Mouse (Mus musculus): ENCODE data around the gene Stoml2. TPM values are rescaled to one million over a fixed set of nuclear protein-coding genes. Genes with fewer than 3 reads are reported as not detected.
"Not testable (repeated sequence)": the region's sequence is repeated elsewhere in the genome, so short reads cannot be mapped to it uniquely, and the experiment has no call there.

The Stoml2 gene
- polyA plus RNA-seq, 1 experiment from 2014 or later: 253 TPM

DNA sequence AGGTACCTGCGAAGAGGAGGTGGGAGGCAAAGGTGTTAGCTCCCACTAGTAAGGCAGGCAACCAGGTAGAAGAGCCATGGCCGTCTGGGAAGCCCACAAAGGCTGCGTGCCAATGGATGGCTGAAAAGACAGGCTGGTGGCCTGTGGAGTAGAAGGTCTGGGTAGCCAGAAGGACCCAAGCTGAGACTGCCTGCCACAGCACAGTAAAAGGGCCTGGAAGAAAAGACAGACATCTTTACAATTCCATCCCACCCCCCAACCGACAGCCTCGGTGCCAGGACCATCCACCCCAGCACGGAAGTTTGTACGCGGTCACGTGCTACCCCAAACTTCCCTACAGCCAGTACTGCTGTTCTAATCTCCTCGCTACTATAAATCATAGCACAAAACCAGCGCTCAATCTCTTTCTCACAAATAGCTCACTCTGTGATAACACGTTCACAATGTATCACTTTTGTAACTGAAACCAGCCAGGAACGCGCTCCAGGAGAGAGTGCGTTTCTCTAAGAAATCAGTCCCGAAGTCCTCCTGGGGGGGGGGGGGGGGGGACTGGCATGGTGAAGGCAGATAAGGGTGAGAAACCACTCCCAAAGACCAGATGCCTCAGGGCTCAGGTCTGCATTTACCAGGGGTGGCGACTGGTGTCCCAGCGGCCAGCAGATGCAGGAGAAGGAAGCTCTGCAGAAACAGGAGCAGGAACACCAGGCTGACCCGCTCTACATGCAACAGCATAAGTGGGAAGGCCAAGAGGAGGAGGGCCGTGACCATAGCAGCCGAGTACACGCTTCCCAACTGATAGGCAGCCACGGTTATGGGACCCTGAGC, 11.7 kb downstream of the Stoml2 start:
- WGBS: 93% methylated on average over 23 of the region's 23 CpGs
- Histone ChIP-seq H3K27ac (no peak overlapping the region), H3K9me3 (no peaks in the 10 kb centered on the region), H3K4me3 (replicated peaks) (no peak overlapping the region), H3K4me1 (replicated peaks) (peaks cover 17% of the 10 kb centered on the region), H3K36me3 (peaks cover 74% of the 10 kb centered on the region), H3K9ac (replicated peaks) (no peak overlapping the region), H3K27me3 (no peaks in the 10 kb centered on the region), H3K4me2 (replicated peaks) (no peak overlapping the region)
- no peak for ATAC-seq

DNA sequence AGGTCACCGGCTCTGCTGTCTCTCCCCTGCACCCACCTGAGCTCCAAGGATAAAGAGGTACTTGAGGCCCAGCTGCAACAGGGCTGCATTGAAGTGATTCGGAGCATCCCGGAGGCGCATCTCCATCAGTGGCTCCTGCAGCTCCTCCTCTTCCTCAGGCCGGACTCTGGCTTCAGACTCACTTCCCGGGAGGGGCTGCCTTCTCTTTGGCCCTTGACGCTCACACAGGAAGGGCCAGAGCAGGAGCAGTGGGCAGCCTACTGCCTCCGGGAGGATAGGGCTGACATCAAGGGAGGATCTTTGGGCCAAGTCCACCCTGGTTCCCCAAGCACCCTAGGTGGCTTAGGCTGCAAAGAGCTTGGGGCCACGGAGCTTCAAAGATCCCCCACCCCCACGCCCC, 12.3 kb downstream of the Stoml2 start:
- peaks cover 74% of the 10 kb centered on the region for H3K36me3 ChIP-seq
- peaks cover 10% of the 10 kb centered on the region for H3K4me1 ChIP-seq (replicated peaks)
- no peak overlapping the region for H3K4me3 ChIP-seq (replicated peaks)

DNA sequence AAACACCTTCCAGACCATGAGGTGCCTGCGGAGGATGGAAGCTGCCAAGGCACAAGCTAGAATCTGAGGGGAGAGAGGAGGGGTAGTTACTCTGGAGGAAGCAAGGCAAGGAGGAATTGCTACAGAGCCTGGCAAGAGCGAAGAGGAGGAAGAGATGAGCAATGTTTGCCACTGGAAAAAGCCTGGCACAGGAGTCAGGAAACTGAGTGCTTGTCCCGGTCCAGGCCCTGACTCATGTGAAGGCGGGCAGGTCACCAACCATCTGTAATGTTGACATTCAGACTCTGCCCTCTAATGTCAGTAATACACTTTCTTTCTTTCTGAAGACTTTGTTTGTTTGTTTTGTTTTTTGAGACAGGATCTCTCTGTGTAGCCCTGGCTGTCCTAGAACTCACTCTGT, 13.4 kb downstream of the Stoml2 start:
- Histone ChIP-seq H3K4me2 (replicated peaks) (no peak overlapping the region), H3K4me1 (replicated peaks) (peaks cover under 1% of the 10 kb centered on the region; the same call in 1 of the 2 replicates), H3K9me3 (no peaks in the 10 kb centered on the region), H3K27me3 (no peaks in the 10 kb centered on the region), H3K27ac (no peak overlapping the region), H3K4me3 (replicated peaks) (no peak overlapping the region), H3K9ac (replicated peaks) (no peak overlapping the region), H3K36me3 (peaks cover 66% of the 10 kb centered on the region)
- no peak for ATAC-seq
- 96% methylated on average over 4 of the region's 4 CpGs for WGBS

More for the DNA sequence above, 12.3 kb downstream of the Stoml2 start:
- Histone ChIP-seq H3K4me2 (replicated peaks) (no peak overlapping the region), H3K9ac (replicated peaks) (no peak overlapping the region), H3K9me3 (no peaks in the 10 kb centered on the region), H3K27ac (no peak overlapping the region), H3K27me3 (no peaks in the 10 kb centered on the region)
- WGBS: 93% methylated on average over 10 of the region's 10 CpGs
- no peak for ATAC-seq

DNA sequence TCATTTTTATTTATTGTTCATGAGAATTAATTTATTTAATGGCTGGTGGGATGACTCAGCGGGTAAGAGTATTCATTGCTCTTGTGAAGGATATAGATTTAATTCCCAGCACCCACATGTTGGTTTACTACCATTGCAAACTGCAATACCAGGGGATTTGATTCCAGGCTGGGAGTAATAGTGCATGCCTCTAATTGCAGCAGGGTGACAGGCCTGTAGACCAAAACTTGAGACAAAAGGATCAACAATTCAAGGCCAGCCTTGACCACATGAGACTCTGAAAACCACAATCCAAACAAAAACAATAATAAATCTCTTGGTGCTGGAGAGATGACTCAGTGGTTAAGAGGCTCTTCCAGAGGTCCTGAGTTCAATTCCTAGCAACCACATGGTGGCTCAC, 19.4 kb downstream of the Stoml2 start:
- peaks cover 10% of the 10 kb centered on the region for H3K4me1 ChIP-seq (replicated peaks)
- no peaks in the 10 kb centered on the region for H3K27me3 ChIP-seq
- no peaks in the 10 kb centered on the region for H3K9me3 ChIP-seq
- ATAC-seq: no peak
- no peak overlapping the region for H3K27ac ChIP-seq
- H3K36me3 ChIP-seq: peaks cover 6% of the 10 kb centered on the region
- 95% methylated on average over 1 of the region's 1 CpGs for WGBS
- H3K4me3 ChIP-seq (replicated peaks): no peak overlapping the region
- no peak overlapping the region for H3K4me2 ChIP-seq (replicated peaks)
- H3K9ac ChIP-seq (replicated peaks): no peak overlapping the region

DNA sequence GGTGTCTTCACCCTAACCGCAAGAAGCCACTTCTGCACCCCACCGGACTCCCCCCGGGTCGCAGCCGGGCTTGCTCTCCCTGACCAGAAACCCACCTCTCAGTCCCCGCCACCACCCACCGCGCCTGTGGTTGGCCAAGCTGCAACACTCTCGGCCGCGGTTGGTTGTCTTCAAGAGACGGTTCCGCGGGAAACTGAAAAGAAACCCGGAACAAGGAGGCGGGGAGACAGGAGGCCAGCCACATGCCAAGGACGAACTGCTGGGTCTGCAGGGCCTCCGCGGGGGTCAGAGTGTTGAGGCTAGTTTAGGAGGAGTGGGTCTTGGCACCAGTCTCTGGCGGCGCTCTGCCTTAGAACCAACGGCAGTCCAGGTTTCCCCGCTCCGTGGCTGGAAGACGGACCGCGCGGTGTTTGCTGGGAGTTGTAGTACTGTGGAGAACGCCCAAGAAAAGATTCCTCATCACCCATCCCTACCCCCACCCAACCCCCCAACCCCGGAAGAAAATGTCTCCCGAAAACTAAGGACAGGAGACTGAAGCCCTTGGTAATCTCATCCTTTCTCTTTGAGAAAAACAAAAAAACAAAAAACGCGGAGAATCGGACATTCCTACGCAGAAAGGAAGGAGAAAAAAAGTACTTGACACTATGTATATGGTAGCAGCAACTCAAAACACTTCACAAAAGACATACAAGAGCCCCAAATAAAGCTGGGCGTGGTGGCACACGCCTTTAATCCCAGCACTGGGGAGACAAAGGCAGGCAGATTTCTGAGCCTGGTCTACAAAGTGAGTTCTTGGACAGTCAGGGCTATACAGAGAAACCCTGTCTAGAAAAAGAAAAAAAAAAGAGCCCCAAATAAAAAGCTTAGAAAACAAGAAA, 21.1 kb downstream of the Stoml2 start, which contains the start of gene Fancg:
Fancg (minus strand) TSS at position 346 of the 878 bp plus-strand sequence.
- Histone ChIP-seq H3K9ac (replicated peaks) (peak within 1 kb of the TSS; percentile 68), H3K4me3 (replicated peaks) (peak within 1 kb of the TSS; percentile 75), H3K4me2 (replicated peaks) (peak within 1 kb of the TSS; percentile 79), H3K27ac (peak within 1 kb of the TSS; percentile 64; the same call in 1 of the 2 replicates), H3K36me3 (no peaks in the 10 kb centered on the region), H3K9me3 (no peaks in the 10 kb centered on the region), H3K27me3 (no peaks in the 10 kb centered on the region), H3K4me1 (replicated peaks) (peaks cover 10% of the 10 kb centered on the region)
- 1% methylated on average over 37 of the region's 37 CpGs for WGBS
- peak; percentile 95 for ATAC-seq

DNA sequence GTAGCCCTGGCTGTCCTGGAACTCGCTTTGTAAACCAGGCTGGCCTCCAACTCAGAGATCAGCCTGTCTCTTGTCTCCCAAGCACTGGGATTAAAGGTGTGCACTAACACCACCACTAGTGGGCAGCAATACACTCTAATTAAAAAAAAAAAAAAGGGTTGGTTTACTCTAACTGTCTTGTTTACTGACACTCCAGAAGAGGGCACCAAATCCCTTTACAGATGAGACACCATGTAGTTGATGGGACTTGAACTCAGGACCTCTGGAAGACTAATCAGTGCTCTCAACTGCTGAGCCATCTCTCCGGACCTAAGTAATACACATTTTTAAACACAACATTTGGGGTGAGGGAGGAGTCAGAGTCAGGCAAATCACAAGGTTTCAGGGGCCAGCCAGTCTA, 25.7 kb downstream of the Stoml2 start:
- H3K27ac ChIP-seq: no peak overlapping the region
- H3K4me1 ChIP-seq (replicated peaks): peaks cover 15% of the 10 kb centered on the region
- no peaks in the 10 kb centered on the region for H3K9me3 ChIP-seq
- no peak for ATAC-seq
- no peak overlapping the region for H3K4me3 ChIP-seq (replicated peaks)
- WGBS: 59% methylated on average over 2 of the region's 2 CpGs
- H3K4me2 ChIP-seq (replicated peaks): no peak overlapping the region
- H3K9ac ChIP-seq (replicated peaks): no peak overlapping the region
- no peaks in the 10 kb centered on the region for H3K27me3 ChIP-seq
- 0 out of 2 replicates have a peak, but pooled peaks cover 7% of the 10 kb centered on the region for H3K36me3 ChIP-seq

DNA sequence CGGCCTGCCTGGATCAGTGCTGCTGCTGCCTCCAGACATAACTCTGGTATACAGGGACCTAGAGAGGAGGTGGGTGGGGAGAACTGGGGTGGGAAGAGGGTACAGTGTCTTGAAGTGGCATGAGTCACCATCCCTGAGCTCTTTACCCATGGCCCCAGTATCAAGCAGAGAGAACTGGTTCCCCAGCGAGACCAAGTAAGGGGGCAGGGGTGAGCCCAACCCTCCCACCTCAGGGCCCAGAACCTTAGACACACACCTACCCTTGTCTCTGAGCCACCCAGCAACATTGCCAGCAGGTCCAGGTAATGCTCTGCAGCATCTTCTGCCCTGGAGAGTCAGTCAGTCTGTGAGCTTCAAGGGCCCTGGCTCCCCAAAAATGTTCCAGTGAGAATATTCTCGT, 26.6 kb downstream of the Stoml2 start:
- Histone ChIP-seq H3K27ac (no peak overlapping the region), H3K9me3 (no peaks in the 10 kb centered on the region), H3K9ac (replicated peaks) (no peak overlapping the region; the same call in 1 of the 2 replicates), H3K4me1 (replicated peaks) (peaks cover 15% of the 10 kb centered on the region), H3K4me2 (replicated peaks) (no peak overlapping the region), H3K4me3 (replicated peaks) (no peak overlapping the region), H3K27me3 (no peaks in the 10 kb centered on the region), H3K36me3 (0 out of 2 replicates have a peak, but pooled peaks cover 7% of the 10 kb centered on the region)
- 93% methylated on average over 3 of the region's 3 CpGs for WGBS
- no peak for ATAC-seq

DNA sequence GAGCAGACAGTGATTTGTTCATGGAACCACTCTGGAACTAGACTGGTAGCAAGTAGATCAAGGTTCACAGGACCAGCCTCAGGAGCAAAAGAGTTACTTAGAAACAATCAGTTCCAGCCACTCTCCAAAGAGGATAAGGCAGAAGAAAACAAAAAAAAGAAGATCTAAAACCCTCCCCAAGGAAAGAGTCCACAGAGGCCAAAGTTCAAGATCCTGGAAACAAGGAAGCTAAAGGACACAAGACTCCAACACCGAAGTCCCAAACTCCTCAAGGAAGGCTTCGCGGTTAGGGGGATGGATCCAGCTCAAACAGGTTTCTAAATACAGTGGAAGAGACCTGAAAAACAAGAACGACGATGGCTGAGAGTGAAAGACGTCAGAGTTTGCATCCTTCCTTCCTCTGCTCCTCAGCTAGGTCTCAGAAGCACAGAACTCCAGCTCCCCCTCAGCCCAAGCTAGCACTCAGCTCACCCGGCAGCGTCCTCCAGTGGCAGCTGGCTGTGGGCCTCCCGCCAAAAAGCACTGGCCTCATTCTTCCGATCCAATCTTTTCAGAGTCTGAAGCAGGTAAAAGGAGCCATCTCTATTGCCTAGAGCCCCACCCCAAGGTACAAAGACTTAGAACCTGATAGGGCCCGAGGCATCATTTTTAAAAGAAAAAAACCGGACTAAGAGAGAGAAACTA, 28.6 kb downstream of the Stoml2 start:
- Histone ChIP-seq H3K4me1 (replicated peaks) (peaks cover 17% of the 10 kb centered on the region), H3K9ac (replicated peaks) (no peak overlapping the region), H3K36me3 (0 out of 2 replicates have a peak, but pooled peaks cover 7% of the 10 kb centered on the region), H3K9me3 (no peaks in the 10 kb centered on the region), H3K4me3 (replicated peaks) (no peak overlapping the region), H3K4me2 (replicated peaks) (no peak overlapping the region), H3K27me3 (no peaks in the 10 kb centered on the region), H3K27ac (no peak overlapping the region)
- no peak for ATAC-seq
- 84% methylated on average over 12 of the region's 12 CpGs for WGBS

DNA sequence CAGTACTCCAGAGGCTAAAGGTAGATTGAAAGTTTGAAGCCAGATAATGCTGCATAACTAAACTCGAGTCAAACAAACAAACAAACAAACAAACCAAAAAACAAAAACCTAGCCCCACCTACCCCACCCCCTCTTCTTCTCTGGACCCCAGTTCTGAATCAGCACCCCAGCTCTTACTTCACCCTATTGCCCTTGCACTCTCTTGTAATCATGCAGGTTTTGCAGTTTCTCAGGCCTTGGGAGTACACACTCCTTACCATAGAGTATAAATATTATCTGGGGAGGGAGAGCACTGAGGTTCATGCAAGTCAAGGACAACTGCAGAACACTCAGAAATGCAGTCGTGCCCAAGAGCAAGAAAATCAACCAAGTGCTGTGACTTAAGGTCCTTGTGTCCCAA, 30.2 kb downstream of the Stoml2 start:
- Histone ChIP-seq H3K4me3 (replicated peaks) (no peak overlapping the region), H3K9me3 (no peaks in the 10 kb centered on the region), H3K36me3 (0 out of 2 replicates have a peak, but pooled peaks cover 7% of the 10 kb centered on the region), H3K27ac (peak overlapping the region; percentile 89), H3K27me3 (no peaks in the 10 kb centered on the region), H3K9ac (replicated peaks) (no peak overlapping the region), H3K4me2 (replicated peaks) (no peak overlapping the region), H3K4me1 (replicated peaks) (peaks cover 28% of the 10 kb centered on the region)
- ATAC-seq: no peak
- WGBS: 95% methylated on average over 2 of the region's 2 CpGs

DNA sequence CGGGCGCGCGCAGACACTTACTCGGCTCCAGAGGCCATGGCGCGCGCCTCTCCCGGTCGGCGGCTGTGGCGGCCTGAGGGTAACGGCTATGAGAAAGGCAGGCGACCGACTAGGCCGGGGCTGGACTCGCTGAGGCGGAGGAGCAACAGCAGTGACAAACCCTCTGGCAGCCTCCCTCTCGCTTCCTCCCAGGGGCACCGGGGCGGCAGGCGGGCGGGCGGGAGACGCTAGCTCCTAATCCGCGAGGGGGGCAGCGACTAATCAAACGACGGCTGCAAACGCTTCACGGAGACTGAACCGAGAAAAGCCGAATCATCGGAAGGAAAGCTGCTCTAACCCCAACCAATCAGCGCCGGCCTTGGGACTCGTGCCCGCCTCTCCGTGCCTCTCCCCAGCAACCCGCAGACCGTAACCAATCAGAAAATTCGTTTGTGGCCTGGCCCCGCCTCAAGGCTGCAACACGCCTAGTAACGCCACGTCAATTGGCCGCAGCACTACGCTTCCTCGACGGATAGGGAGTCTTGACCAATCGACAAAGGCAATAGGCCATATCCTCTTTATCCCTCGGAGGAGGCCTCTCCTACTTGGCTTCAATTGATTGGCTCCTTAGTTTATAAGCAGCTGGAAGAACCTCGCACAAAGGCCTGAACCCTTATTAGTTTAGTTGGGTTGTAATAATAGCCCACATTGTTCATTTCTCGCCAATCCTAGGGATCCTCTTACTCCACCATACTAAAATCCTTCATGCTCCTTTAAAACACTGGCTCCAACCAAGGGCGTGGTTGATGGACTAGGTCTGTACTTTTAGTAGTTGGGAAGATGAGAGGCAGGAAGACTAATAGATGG, 31.1 kb downstream of the Stoml2 start, which contains the start of gene Vcp:
Vcp (minus strand) TSS at position 367 of the 846 bp plus-strand sequence.
- peak within 1 kb of the TSS; percentile 92 for H3K4me3 ChIP-seq (replicated peaks)
- peak within 1 kb of the TSS; percentile 91 for H3K4me2 ChIP-seq (replicated peaks)
- H3K27me3 ChIP-seq, H3K9me3 ChIP-seq: not testable (repeated sequence)
- H3K9ac ChIP-seq (replicated peaks): peak within 1 kb of the TSS; percentile 98
- peaks cover 11% of the 10 kb centered on the region for H3K36me3 ChIP-seq
- H3K4me1 ChIP-seq (replicated peaks): peaks cover 28% of the 10 kb centered on the region
- WGBS: under 1% methylated on average over 50 of the region's 56 CpGs
- ATAC-seq: peak; percentile 97
- H3K27ac ChIP-seq: peak within 1 kb of the TSS; percentile 99
